Mouse (Mus musculus): ENCODE measurements around the gene Ccdc180. TPM values are rescaled to one million over a fixed set of nuclear protein-coding genes. Genes with fewer than 3 reads are reported as not detected.

The Ccdc180 gene
- polyA plus RNA-seq (2012; rRNA removed): 15.6 and 15.9 TPM in 2 replicates

DNA sequence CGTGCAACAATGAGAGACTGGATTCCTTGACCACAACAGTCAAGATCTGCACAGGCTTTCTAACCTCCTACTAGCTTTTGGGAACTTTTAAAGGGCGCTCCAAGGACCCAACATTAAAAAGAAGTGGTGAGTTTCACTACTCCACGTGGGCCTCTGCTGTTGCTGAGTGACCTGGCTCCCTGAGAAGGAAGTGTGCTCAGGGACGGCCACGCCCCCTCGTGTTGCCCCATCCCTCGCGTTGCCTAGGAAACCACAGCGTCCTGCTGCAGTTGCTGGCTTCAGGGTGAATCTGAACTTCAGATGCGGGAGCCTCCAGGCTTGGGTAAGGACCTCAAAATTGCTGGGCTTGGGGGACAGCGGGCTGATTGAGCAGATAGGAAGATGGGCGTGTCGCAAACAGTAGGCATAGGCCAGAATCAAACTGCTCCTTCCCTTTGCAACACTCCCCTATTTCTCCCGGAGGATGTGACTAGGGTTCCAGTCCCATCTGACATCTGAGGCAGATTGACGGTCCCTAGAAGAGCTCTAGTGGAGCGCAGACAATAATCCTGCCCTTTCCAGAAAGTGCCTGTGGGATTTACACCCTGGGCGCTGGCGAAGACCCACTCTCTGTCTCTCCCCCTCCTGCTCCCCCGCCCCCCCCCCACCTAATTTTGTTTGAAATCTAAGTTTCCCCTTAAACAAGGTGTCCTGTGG, at the start of gene Ccdc180:
TSS of gene Ccdc180 (plus strand) at position 238 of the 696 bp plus-strand sequence.
- peak; percentile 90; the same call in 1 of the 2 replicates for TF ChIP-seq POLR2A (IDR thresholded peaks at IDR 0.05; ENCODE audit: control insufficient read depth, low read depth, low read length)
- TF ChIP-seq CTCF (IDR thresholded peaks at IDR 0.05; ENCODE audit: control insufficient read depth, insufficient read depth, insufficient replicate concordance, low read depth, low read length): no peak
- Histone ChIP-seq H3K4me3 (ENCODE audit: control insufficient read depth, low read depth, low read length) (peak within 1 kb of the TSS; percentile 92), H3K4me1 (ENCODE audit: control insufficient read depth, insufficient read depth, low read length) (peaks cover 8% of the 10 kb centered on the region), H3K27me3 (ENCODE audit: control insufficient read depth, insufficient read depth, low read length) (no peaks in the 10 kb centered on the region), H3K27ac (ENCODE audit: control insufficient read depth, insufficient read depth, low read depth, low read length) (peak within 1 kb of the TSS; percentile 78), H3K36me3 (ENCODE audit: control insufficient read depth, insufficient read depth, low read length) (no peaks in the 10 kb centered on the region; the same call in none of the 2 replicates)

DNA sequence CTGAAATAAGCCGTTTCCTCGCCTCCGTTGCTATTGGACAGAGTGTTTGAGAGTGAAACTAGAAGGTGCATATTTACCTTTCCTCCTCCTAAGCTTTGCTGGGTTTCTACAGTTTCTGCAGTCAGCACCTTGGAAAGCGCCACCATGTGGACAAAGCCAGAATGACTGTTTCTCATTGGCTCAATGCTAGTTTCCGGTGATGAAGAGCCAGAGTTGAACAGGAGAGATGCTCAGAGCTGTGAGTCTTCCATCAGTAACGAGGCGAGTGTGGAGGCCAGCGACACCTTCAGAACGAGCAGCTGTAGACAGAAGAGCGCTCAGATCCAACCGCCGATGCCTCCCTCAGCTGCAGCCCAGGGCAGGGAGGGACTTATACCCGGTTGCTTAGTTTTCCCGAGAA, 45.7 kb upstream of the Ccdc180 start:
- H3K27me3 ChIP-seq (ENCODE audit: control insufficient read depth, insufficient read depth, low read length): no peaks in the 10 kb centered on the region
- TF ChIP-seq POLR2A (IDR thresholded peaks at IDR 0.05; ENCODE audit: control insufficient read depth, low read depth, low read length): no peak
- TF ChIP-seq CTCF (IDR thresholded peaks at IDR 0.05; ENCODE audit: control insufficient read depth, insufficient read depth, insufficient replicate concordance, low read depth, low read length): no peak
- peaks cover 8% of the 10 kb centered on the region for H3K4me1 ChIP-seq (ENCODE audit: control insufficient read depth, insufficient read depth, low read length)
- H3K36me3 ChIP-seq (ENCODE audit: control insufficient read depth, insufficient read depth, low read length): no peaks in the 10 kb centered on the region
- peak overlapping the region; percentile 40 for H3K4me3 ChIP-seq (ENCODE audit: control insufficient read depth, low read depth, low read length)
- H3K27ac ChIP-seq (ENCODE audit: control insufficient read depth, insufficient read depth, low read depth, low read length): no peak overlapping the region

DNA sequence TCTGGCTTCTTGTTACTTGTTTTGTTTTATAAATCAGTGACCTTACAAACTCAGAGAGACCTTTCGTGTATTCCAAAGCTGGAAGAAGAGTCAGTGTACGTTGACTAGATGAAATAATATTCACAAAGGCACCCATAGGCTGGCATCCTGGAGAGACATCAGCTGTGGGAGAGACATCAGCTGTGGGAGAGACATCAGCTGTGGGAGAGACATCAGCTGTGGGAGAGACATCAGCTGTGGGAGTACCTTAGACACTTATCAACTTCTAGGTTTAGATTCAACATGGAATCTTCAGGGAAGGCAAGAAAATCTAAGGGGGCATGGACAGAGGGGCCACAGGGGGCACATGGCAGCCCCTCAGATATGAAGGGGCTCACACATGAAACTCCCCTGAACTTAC, 43.8 kb upstream of the Ccdc180 start:
- H3K27me3 ChIP-seq (ENCODE audit: control insufficient read depth, insufficient read depth, low read length): no peaks in the 10 kb centered on the region
- H3K27ac ChIP-seq (ENCODE audit: control insufficient read depth, insufficient read depth, low read depth, low read length): no peak overlapping the region
- TF ChIP-seq CTCF (IDR thresholded peaks at IDR 0.05; ENCODE audit: control insufficient read depth, insufficient read depth, insufficient replicate concordance, low read depth, low read length): no peak
- no peak for TF ChIP-seq POLR2A (IDR thresholded peaks at IDR 0.05; ENCODE audit: control insufficient read depth, low read depth, low read length)
- H3K4me3 ChIP-seq (ENCODE audit: control insufficient read depth, low read depth, low read length): no peak overlapping the region
- H3K36me3 ChIP-seq (ENCODE audit: control insufficient read depth, insufficient read depth, low read length): no peaks in the 10 kb centered on the region
- peaks cover 8% of the 10 kb centered on the region for H3K4me1 ChIP-seq (ENCODE audit: control insufficient read depth, insufficient read depth, low read length)

DNA sequence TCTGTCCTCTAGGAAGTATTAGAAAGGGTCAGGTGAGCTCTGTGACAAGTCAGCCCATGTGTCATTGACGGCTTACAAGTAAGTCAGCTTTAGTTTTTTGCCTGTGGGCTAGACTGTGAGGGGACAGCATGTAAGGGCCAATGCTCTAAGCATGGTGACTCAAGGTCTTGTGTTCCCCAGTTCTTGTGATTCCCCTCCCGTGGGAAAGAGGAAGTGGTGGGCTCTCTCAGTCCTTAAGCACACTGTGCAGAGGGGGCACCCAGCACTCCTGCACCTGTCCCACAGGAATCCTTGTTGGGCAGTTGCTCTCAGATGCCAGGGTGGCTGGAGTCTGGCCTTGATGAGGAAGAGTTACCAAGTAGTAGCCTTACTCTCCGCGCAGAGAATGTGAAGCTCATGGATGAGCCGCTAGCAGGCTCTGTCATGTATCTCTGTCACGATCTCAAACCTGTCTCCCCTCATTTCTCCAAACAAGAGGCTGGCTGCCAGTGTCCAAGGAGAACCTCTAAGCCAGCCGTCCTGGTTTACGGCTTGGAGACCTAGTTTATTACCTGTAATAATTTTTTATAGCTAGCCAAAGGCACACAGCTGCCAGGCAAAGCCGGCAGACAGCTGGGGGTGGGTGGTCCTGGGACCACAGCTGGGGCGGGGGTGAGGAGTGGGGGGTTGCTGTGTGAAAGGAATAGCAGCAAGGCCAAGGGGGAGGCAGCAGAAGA, 41.8 kb upstream of the Ccdc180 start, which contains the start of gene Stra6l:
TSS of gene Stra6l (plus strand) at position 556 of the 716 bp plus-strand sequence.
- Histone ChIP-seq H3K36me3 (ENCODE audit: control insufficient read depth, insufficient read depth, low read length) (no peaks in the 10 kb centered on the region), H3K27me3 (ENCODE audit: control insufficient read depth, insufficient read depth, low read length) (no peaks in the 10 kb centered on the region), H3K4me3 (ENCODE audit: control insufficient read depth, low read depth, low read length) (no peak within 1 kb of the TSS), H3K4me1 (ENCODE audit: control insufficient read depth, insufficient read depth, low read length) (peaks cover 8% of the 10 kb centered on the region), H3K27ac (ENCODE audit: control insufficient read depth, insufficient read depth, low read depth, low read length) (no peak within 1 kb of the TSS)
- TF ChIP-seq POLR2A (IDR thresholded peaks at IDR 0.05; ENCODE audit: control insufficient read depth, low read depth, low read length) (no peak), CTCF (IDR thresholded peaks at IDR 0.05; ENCODE audit: control insufficient read depth, insufficient read depth, insufficient replicate concordance, low read depth, low read length) (no peak)

DNA sequence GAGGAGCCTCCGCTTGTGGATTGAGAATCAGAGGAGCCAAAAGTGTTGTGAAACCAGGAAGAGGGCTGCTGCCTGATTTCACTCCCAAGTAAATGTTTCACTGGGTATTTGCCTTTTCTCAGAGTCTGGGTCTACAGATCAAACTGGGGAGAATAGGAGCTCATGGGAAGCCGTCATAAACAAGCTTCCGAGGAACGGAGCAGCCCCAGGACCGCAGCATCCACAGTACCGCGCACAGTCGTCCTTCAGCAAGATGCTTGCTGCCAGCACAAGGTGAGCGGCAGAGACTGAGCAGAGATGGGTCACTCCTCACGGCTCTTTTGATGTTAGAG, 41.3 kb upstream of the Ccdc180 start:
- H3K4me3 ChIP-seq (ENCODE audit: control insufficient read depth, low read depth, low read length): no peak overlapping the region
- H3K4me1 ChIP-seq (ENCODE audit: control insufficient read depth, insufficient read depth, low read length): peaks cover 8% of the 10 kb centered on the region
- no peaks in the 10 kb centered on the region for H3K36me3 ChIP-seq (ENCODE audit: control insufficient read depth, insufficient read depth, low read length)
- H3K27me3 ChIP-seq (ENCODE audit: control insufficient read depth, insufficient read depth, low read length): no peaks in the 10 kb centered on the region
- no peak overlapping the region for H3K27ac ChIP-seq (ENCODE audit: control insufficient read depth, insufficient read depth, low read depth, low read length)
- TF ChIP-seq POLR2A (IDR thresholded peaks at IDR 0.05; ENCODE audit: control insufficient read depth, low read depth, low read length) (no peak), CTCF (IDR thresholded peaks at IDR 0.05; ENCODE audit: control insufficient read depth, insufficient read depth, insufficient replicate concordance, low read depth, low read length) (no peak)

DNA sequence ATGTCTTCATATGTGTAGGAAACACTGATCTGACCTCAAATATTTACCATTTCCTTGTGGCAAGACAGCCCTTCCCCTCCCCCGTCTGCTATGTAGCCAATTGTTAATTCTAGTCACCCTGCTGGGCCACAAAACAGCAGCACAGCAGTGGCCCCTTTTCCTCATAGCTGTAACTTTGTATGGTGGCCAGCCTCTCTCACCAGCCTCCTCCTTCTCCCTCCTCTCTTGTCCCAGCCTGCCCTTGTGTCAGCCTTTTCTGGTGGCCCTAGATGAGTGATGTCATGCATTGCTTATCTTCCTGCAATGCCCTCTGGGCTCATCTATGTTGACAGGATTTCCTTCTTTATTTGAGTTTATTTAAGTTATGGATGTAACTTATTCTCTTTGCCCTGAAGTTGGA, 40.7 kb upstream of the Ccdc180 start:
- Histone ChIP-seq H3K36me3 (ENCODE audit: control insufficient read depth, insufficient read depth, low read length) (no peaks in the 10 kb centered on the region), H3K4me1 (ENCODE audit: control insufficient read depth, insufficient read depth, low read length) (peaks cover 5% of the 10 kb centered on the region), H3K27ac (ENCODE audit: control insufficient read depth, insufficient read depth, low read depth, low read length) (no peak overlapping the region), H3K27me3 (ENCODE audit: control insufficient read depth, insufficient read depth, low read length) (no peaks in the 10 kb centered on the region), H3K4me3 (ENCODE audit: control insufficient read depth, low read depth, low read length) (no peak overlapping the region)
- TF ChIP-seq CTCF (IDR thresholded peaks at IDR 0.05; ENCODE audit: control insufficient read depth, insufficient read depth, insufficient replicate concordance, low read depth, low read length): no peak
- no peak for TF ChIP-seq POLR2A (IDR thresholded peaks at IDR 0.05; ENCODE audit: control insufficient read depth, low read depth, low read length)

DNA sequence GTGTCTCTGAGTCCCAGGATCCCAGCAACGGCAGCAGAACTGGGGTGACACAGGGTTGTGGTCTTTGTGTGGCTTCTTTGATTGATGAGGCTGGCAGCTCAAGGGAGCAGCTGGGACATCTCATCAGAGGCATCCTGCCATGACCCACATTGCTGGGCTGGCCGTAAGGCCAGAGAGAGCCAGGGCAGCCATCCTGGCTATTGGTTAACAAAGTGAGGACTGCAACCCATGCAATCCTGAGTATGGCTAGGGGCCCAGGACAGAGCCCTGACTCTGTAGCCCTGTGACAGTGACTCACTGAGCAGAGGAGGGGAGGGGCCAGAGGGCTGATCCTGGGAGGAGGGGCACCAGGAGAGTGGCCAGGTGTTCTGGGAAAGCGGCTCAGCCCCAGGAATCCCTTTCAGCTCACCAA, 38.5 kb upstream of the Ccdc180 start:
- no peak for TF ChIP-seq CTCF (IDR thresholded peaks at IDR 0.05; ENCODE audit: control insufficient read depth, insufficient read depth, insufficient replicate concordance, low read depth, low read length)
- no peak for TF ChIP-seq POLR2A (IDR thresholded peaks at IDR 0.05; ENCODE audit: control insufficient read depth, low read depth, low read length)
- H3K4me1 ChIP-seq (ENCODE audit: control insufficient read depth, insufficient read depth, low read length): peaks cover 6% of the 10 kb centered on the region
- H3K27ac ChIP-seq (ENCODE audit: control insufficient read depth, insufficient read depth, low read depth, low read length): no peak overlapping the region
- H3K27me3 ChIP-seq (ENCODE audit: control insufficient read depth, insufficient read depth, low read length): no peaks in the 10 kb centered on the region
- no peaks in the 10 kb centered on the region for H3K36me3 ChIP-seq (ENCODE audit: control insufficient read depth, insufficient read depth, low read length)
- no peak overlapping the region for H3K4me3 ChIP-seq (ENCODE audit: control insufficient read depth, low read depth, low read length)
